Mouse (Mus musculus) kidney, adult 2 months (tissue): ENCODE results near the gene Pafah1b1. TPM values are rescaled to one million over a fixed set of nuclear protein-coding genes. Genes with fewer than 3 reads are reported as not detected.

ENCODE experiments used
- DNase-seq: peaks from one replicate; pipeline ENCODE4 v3.0.0; 2021
- H3K27ac ChIP-seq: fragments of 200-500 bp; 2 replicates; pipeline ENCODE4 v1.5.1; 2012; ENCODE audit warnings: low read depth, low read length, control low read depth, inconsistent platforms; ENCODE audit not compliant: insufficient read depth
- H3K27me3 ChIP-seq: fragments of 200-500 bp; replicated peaks from 2 replicates; pipeline ENCODE4 v1.6.1; 2012; ENCODE audit warnings: mild to moderate bottlenecking, moderate library complexity, low read length, inconsistent platforms; ENCODE audit not compliant: control insufficient read depth, insufficient read depth
- H3K36me3 ChIP-seq: fragments of 200-500 bp; 2 replicates; pipeline ENCODE4 v1.6.1; 2012; ENCODE audit warnings: mild to moderate bottlenecking, moderate library complexity, low read length, inconsistent platforms; ENCODE audit not compliant: control insufficient read depth, insufficient read depth
- H3K4me1 ChIP-seq: fragments of 200-500 bp; 2 replicates; pipeline ENCODE4 v1.6.1; 2011; ENCODE audit warnings: low read length; ENCODE audit not compliant: control insufficient read depth, insufficient read depth
- H3K4me3 ChIP-seq: fragments of 200-500 bp; 2 replicates; pipeline ENCODE4 v1.5.1; 2011; ENCODE audit warnings: mild to moderate bottlenecking, low read depth, low read length, control low read depth; ENCODE audit not compliant: insufficient read depth
- CTCF ChIP-seq: fragments of 200-500 bp; conservative IDR thresholded peaks from 2 replicates; pipeline ENCODE4 v1.5.1; 2011; ENCODE audit warnings: low read depth, mild to moderate bottlenecking, control low read depth, low read length, moderate library complexity, mixed read lengths; ENCODE audit not compliant: insufficient read depth, insufficient read length
- POLR2A ChIP-seq: fragments of 200-500 bp; IDR thresholded peaks from one replicate; pipeline ENCODE4 v1.6.1; 2011; ENCODE audit warnings: low read depth, low read length, control low read depth
- WGBS: fragments of 180-500 bp; shearing (Covaris S2); methylation state at CpG from one replicate; pipeline ENCODE4 v1.1.7; 2018; 5-methylcytosine and 5-hydroxymethylcytosine counted together
- polyA plus RNA-seq: library from polyadenylated mRNA; depleted of rRNA; stranded (reverse); fragments of >200 nt; gene quantifications from 2 replicates; pipeline ENCODE4 v1.2.3, GENCODE M21; 2012

Pafah1b1 gene
- polyA plus RNA-seq, 1 experiment: 26.7 TPM

DNA sequence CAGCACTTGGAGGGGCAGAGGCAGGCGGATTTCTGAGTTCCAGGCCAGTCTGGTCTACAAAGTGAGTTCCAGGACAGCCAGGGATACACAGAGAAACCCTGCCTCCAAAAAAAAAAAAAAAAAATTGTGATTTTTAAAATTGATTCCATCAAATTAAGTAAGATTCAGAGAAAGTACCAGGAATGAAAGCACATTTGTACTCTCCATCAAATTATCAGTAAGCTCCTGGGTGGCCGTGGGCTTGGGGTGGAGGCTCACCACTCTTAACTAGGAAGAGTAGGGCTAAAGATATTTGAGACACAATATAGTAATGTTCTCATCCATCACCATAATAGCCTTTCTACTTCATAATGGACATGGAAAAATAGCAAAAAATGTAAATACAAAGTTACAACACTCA, 3.3 kb downstream of the Pafah1b1 start:
- H3K4me3 ChIP-seq: no peak overlapping the region
- no peaks in the 10 kb centered on the region for H3K27me3 ChIP-seq
- H3K27ac ChIP-seq: no peak overlapping the region
- peaks cover 9% of the 10 kb centered on the region; the same call in 1 of the 2 replicates for H3K4me1 ChIP-seq
- no peak for TF ChIP-seq POLR2A
- TF ChIP-seq CTCF: no peak
- H3K36me3 ChIP-seq: no peaks in the 10 kb centered on the region
- 43% methylated on average over 2 of the region's 2 CpGs for WGBS
- no peak for DNase-seq

DNA sequence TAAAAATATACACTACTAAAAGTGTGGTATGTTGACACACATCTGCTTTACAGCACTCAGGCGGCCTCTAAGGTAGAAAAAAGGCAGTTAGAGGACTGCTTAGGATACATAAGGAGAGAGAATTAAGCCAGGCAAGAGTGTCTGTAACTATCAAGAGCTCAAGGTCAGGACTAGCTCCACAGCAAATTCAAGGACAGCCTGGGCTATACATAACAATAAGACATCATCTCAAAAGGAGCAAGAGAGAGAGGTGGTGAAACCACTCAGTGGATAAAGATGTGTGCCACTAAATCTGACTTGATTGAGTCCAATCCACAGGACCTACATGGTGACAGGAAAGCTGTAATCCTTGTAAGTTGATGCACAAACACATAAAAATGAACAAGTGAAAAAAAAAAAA, 3.8 kb downstream of the Pafah1b1 start:
- WGBS: 62% methylated on average over 1 of the region's 1 CpGs
- H3K36me3 ChIP-seq: no peaks in the 10 kb centered on the region
- H3K27me3 ChIP-seq: no peaks in the 10 kb centered on the region
- H3K27ac ChIP-seq: 0 out of 2 replicates have a peak overlapping the region, but pooled peaks have one; percentile 36
- no peak for TF ChIP-seq CTCF
- no peak for TF ChIP-seq POLR2A
- no peak for DNase-seq
- no peak overlapping the region for H3K4me3 ChIP-seq
- H3K4me1 ChIP-seq: peaks cover 9% of the 10 kb centered on the region; the same call in 1 of the 2 replicates

GRCm38 (mm10) chr11:74715971-74716525, 8.4 kb downstream of the Pafah1b1 start:
- Histone ChIP-seq H3K4me3 (no peak overlapping the region), H3K27ac (no peak overlapping the region), H3K27me3 (no peaks in the 10 kb centered on the region), H3K4me1 (peaks cover 15% of the 10 kb centered on the region), H3K36me3 (no peaks in the 10 kb centered on the region)
- TF ChIP-seq POLR2A: no peak
- TF ChIP-seq CTCF: no peak
- 41% methylated on average over 3 of the region's 3 CpGs for WGBS
- peak; percentile 44 for DNase-seq

DNA sequence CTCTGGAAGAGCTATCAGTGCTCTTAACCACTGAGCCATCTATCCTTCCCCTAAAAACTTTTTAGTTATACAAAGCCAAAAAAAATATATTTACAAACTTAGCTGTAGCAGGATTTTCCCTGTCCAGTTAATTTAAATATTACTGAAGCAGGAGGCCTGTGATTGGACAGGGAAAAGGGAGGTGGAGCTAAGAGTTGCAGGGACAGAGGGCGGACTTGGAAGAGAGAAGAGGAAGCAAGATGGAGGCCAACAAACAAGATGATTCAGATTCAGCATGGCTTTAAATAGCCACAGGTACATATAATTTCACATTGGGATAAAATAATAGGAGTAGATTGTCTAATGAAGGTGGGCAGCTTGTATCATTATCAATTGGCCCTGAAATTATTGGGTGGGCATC, 13.8 kb downstream of the Pafah1b1 start:
- TF ChIP-seq CTCF (no peak), POLR2A (no peak)
- 94% methylated on average over 1 of the region's 1 CpGs for WGBS

GRCm38 (mm10) chr11:74708781-74709180, 15.7 kb downstream of the Pafah1b1 start:
- no peaks in the 10 kb centered on the region for H3K27me3 ChIP-seq
- H3K27ac ChIP-seq: no peak overlapping the region
- no peak for TF ChIP-seq POLR2A
- TF ChIP-seq CTCF: no peak
- no peaks in the 10 kb centered on the region for H3K36me3 ChIP-seq
- WGBS: 20% methylated on average over 1 of the region's 1 CpGs
- DNase-seq: no peak
- peaks cover 16% of the 10 kb centered on the region for H3K4me1 ChIP-seq
- H3K4me3 ChIP-seq: no peak overlapping the region

More for the DNA sequence above, 13.8 kb downstream of the Pafah1b1 start:
- peaks cover 16% of the 10 kb centered on the region for H3K4me1 ChIP-seq
- no peak for DNase-seq
- no peaks in the 10 kb centered on the region for H3K36me3 ChIP-seq
- H3K27me3 ChIP-seq: no peaks in the 10 kb centered on the region
- no peak overlapping the region for H3K27ac ChIP-seq
- H3K4me3 ChIP-seq: no peak overlapping the region

DNA sequence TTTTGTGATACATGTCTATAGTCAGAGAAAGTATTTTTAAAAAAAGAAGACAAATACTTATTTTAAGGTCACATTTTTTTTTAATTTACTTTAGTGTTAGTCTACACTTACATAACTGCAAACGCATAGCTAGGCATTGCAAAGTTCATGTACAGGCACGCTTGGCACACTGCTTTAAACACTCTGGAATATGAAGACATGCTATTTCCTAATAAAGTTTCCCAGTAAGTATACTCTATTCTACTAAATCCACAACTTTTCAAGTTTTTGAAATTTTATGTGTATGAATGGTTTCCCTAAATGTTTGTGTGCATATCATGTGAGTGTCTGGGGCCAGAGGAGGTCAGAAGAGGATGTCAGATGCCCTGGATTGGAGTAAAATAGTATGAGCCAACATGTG, 20.4 kb downstream of the Pafah1b1 start:
- no peaks in the 10 kb centered on the region for H3K27me3 ChIP-seq
- H3K36me3 ChIP-seq: no peaks in the 10 kb centered on the region
- no peak for DNase-seq
- no peak overlapping the region for H3K4me3 ChIP-seq
- 81% methylated on average over 2 of the region's 2 CpGs for WGBS
- H3K4me1 ChIP-seq: peaks cover 10% of the 10 kb centered on the region; the same call in 1 of the 2 replicates
- no peak for TF ChIP-seq POLR2A
- TF ChIP-seq CTCF: no peak
- no peak overlapping the region for H3K27ac ChIP-seq

DNA sequence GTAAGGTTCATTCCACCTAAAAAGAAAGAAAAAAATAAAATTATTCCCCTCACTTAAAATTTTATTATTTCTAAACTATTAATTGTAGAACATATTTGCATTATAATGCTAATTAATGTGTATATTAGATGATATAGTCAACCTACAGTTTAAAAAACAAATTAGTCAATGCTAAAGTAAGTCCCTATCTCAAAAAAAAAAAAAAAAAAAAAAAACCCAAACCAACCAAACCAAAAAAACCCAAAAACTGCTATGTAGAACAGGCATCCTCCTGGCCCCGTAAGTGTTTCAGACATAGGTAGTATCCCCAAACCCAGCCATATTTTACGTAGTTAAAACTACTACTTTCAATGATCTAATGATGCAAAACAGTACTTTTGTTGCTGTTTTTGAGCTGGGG, 25.0 kb downstream of the Pafah1b1 start:
- TF ChIP-seq POLR2A: no peak
- no peak for TF ChIP-seq CTCF
- Histone ChIP-seq H3K36me3 (peaks cover 2% of the 10 kb centered on the region; the same call in 1 of the 2 replicates), H3K4me1 (peaks cover 4% of the 10 kb centered on the region; the same call in 1 of the 2 replicates), H3K27ac (no peak overlapping the region), H3K27me3 (no peaks in the 10 kb centered on the region), H3K4me3 (no peak overlapping the region)
- WGBS: 96% methylated on average over 2 of the region's 2 CpGs
- DNase-seq: no peak

DNA sequence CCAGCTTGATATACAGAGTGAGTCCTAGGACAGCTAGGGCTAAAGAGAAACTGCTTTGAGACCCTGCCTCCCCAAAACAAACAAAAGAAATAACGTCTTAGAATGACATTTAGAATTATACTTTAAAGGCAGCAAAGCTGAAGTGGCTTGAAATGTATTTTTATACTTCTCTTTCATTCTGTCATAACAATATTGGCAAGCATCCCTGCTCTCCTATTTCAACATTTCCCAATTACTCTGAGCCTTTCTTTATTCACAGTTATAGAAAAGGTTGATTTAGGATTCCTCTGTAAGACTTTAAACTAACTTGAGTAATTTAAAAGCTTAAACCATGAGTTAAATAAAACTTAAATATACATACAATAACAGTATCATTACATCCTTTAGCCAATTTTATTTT, 32.3 kb downstream of the Pafah1b1 start:
- Histone ChIP-seq H3K4me3 (no peak overlapping the region), H3K27me3 (no peaks in the 10 kb centered on the region), H3K4me1 (peaks cover 5% of the 10 kb centered on the region; the same call in 1 of the 2 replicates), H3K27ac (no peak overlapping the region), H3K36me3 (peaks cover 2% of the 10 kb centered on the region; the same call in 1 of the 2 replicates)
- DNase-seq: no peak
- 45% methylated on average over 1 of the region's 1 CpGs for WGBS
- no peak for TF ChIP-seq CTCF
- TF ChIP-seq POLR2A: no peak
